Mouse (Mus musculus) brain, embryonic 14.5 days (tissue): Measurements from ENCODE around the gene Rnase4.

ENCODE experiments used
- CTCF ChIP-seq: fragments of 200-500 bp; IDR thresholded peaks from 2 replicates; pipeline ENCODE4 v1.5.1; 2012; ENCODE audit warnings: inconsistent platforms, mild to moderate bottlenecking, moderate library complexity, borderline replicate concordance; ENCODE audit not compliant: insufficient read depth, insufficient read length; ENCODE audit errors: extremely low read depth
- POLR2A ChIP-seq: fragments of 200-500 bp; IDR thresholded peaks from 2 replicates; pipeline ENCODE4 v1.6.1; 2012; ENCODE audit warnings: mild to moderate bottlenecking, inconsistent platforms, borderline replicate concordance; ENCODE audit not compliant: poor library complexity, insufficient read depth, insufficient read length, severe bottlenecking; ENCODE audit errors: extremely low read depth

GRCm38 (mm10) chr14:51081035-51081434, 9.8 kb upstream of the Rnase4 start:
- TF ChIP-seq POLR2A, result no peak
- TF ChIP-seq CTCF, result no peak
